Mouse (Mus musculus) liver, embryonic 14.5 days (tissue): ENCODE measurements around the gene Cit. TPM values are rescaled to one million over a fixed set of nuclear protein-coding genes. Genes with fewer than 3 reads are reported as not detected.
A peak's percentile ranks its signal among the peaks of the same experiment; 100 is the strongest.

Experiments used
- ATAC-seq: fragments of 200-750 bp; cut with Nextera tagmentation; 2 replicates; pipeline ENCODE4 v1.8.0; 2017; ENCODE audit warnings: moderate number of reproducible peaks, mild to moderate bottlenecking, moderate library complexity; ENCODE audit not compliant: insufficient read depth
- DNase-seq, 3 experiments: peaks; one replicate each; pipeline ENCODE4 v3.0.0-alpha.2; 2012 to 2013; ENCODE audit warnings: low read depth in 3 of 3, low spot score in 3 of 3
- H3K27ac ChIP-seq: fragments of 300-500 bp; sonication (generic); 2 replicates; pipeline ENCODE4 v1.5.1; 2014; ENCODE audit warnings: moderate library complexity, mild to moderate bottlenecking, control low read depth, inconsistent platforms
- H3K27me3 ChIP-seq: fragments of 300-500 bp; sonication (generic); 2 replicates; pipeline ENCODE4 v1.6.1; 2014; ENCODE audit warnings: mild to moderate bottlenecking, low read length, moderate library complexity; ENCODE audit not compliant: control insufficient read depth, insufficient read depth
- H3K36me3 ChIP-seq: fragments of 300-500 bp; sonication (generic); replicated peaks from 2 replicates; pipeline ENCODE4 v1.6.1; 2014; ENCODE audit warnings: low read depth; ENCODE audit not compliant: control insufficient read depth, insufficient read depth
- H3K4me1 ChIP-seq, 2 experiments: fragments of 200-500 bp in 1 of 2; fragments of 300-500 bp in 1 of 2; sonication (generic) in 1 of 2; replicated peaks; 2 replicates each; pipeline ENCODE4 v1.6.1; 2012 to 2014; ENCODE audit warnings: antibody characterized with exemption in 1 of 2, inconsistent platforms in 1 of 2, low read length in 1 of 2; ENCODE audit not compliant: control insufficient read depth in 2 of 2, insufficient read depth in 2 of 2
- H3K4me2 ChIP-seq: fragments of 300-500 bp; sonication (generic); 2 replicates; pipeline ENCODE4 v1.6.1; 2014; ENCODE audit warnings: low read depth, mild to moderate bottlenecking, control low read depth, moderate library complexity
- H3K4me3 ChIP-seq, 2 experiments: fragments of 200-500 bp in 1 of 2; fragments of 300-500 bp in 1 of 2; sonication (generic) in 1 of 2; 2 replicates each; pipeline ENCODE4 v1.5.1; 2012 to 2014; ENCODE audit warnings: low read depth in 2 of 2, low read length in 2 of 2, mild to moderate bottlenecking in 2 of 2, control low read depth in 1 of 2, inconsistent platforms in 1 of 2, moderate library complexity in 1 of 2; ENCODE audit not compliant: insufficient read depth in 1 of 2
- H3K9ac ChIP-seq: fragments of 300-500 bp; sonication (generic); replicated peaks from 2 replicates; pipeline ENCODE4 v1.6.1; 2014; ENCODE audit warnings: mild to moderate bottlenecking, control low read depth, moderate library complexity
- H3K9me3 ChIP-seq: fragments of 300-500 bp; sonication (generic); 2 replicates; pipeline ENCODE4 v1.6.1; 2016; ENCODE audit warnings: low read length, mixed read lengths; ENCODE audit not compliant: control insufficient read depth
- CTCF ChIP-seq: IDR thresholded peaks from 2 replicates; pipeline ENCODE4 v1.5.1; 2016; ENCODE audit warnings: antibody characterized with exemption, low read depth, control low read depth
- EP300 ChIP-seq: IDR thresholded peaks from 2 replicates; pipeline ENCODE4 v1.6.1; 2016; ENCODE audit warnings: antibody characterized with exemption, low read depth
- WGBS: fragments of 180-500 bp; shearing (Covaris S2); extraction: QIAGEN DNeasy Blood & Tissue Kit; methylation state at CpG from one replicate; pipeline ENCODE4 v1.1.7; 2014; ENCODE audit not compliant: insufficient replicate concordance; 5-methylcytosine and 5-hydroxymethylcytosine counted together
- polyA plus RNA-seq, 2 experiments: library from polyadenylated mRNA; depleted of rRNA in 1 of 2; stranded (reverse) in 1 of 2; unstranded in 1 of 2; fragments of >200 nt; fragmentation: Nextera tagmentation in 1 of 2; extraction: Ambion mirVana in 1 of 2; gene quantifications; 2 replicates each; pipeline versions ENCODE4 v1.2.1 to v1.2.3; 2012 to 2014

The Cit gene
- polyA plus RNA-seq, 2 experiments, result 21.1 to 24.5 TPM

- Histone ChIP-seq H3K9ac (peak overlapping the region; percentile 52), H3K27me3 (no peaks in the 10 kb centered on the region), H3K9me3 (no peaks in the 10 kb centered on the region), H3K36me3 (no peaks in the 10 kb centered on the region), H3K4me2 (peak overlapping the region; percentile 43), H3K4me3 (no peak overlapping the region), H3K27ac (peak overlapping the region; percentile 99), H3K4me1 (peaks cover 59% of the 10 kb centered on the region in 2 experiments)
- ATAC-seq (peak; percentile 27), DNase-seq (no peak)
- TF ChIP-seq CTCF, result no peak
- peak; percentile 75 for TF ChIP-seq EP300
- 7% methylated on average over 7 of the region's 7 CpGs for WGBS
These were observed 184.0 kb downstream of the Cit start for GRCm38 (mm10) chr5:116029071-116029470.

GRCm38 (mm10) chr5:116030566-116031189 is 185.6 kb downstream of the Cit start:
- Histone ChIP-seq H3K27me3 (no peaks in the 10 kb centered on the region), H3K4me2 (peak overlapping the region; percentile 34), H3K9ac (no peak overlapping the region), H3K36me3 (no peaks in the 10 kb centered on the region), H3K27ac (no peak overlapping the region), H3K9me3 (no peaks in the 10 kb centered on the region), H3K4me3 (no peak overlapping the region), H3K4me1 (peaks cover 48 to 51% of the 10 kb centered on the region in 2 experiments)
- TF ChIP-seq CTCF (no peak), EP300 (no peak)
- DNase-seq (no peak), ATAC-seq (no peak)
- WGBS, result 16% methylated on average over 19 of the region's 19 CpGs

- H3K4me2 ChIP-seq, result peak overlapping the region; percentile 34
- DNase-seq (peak; percentile 76 to 83 (median 78)), ATAC-seq (no peak)
- H3K4me1 ChIP-seq, result peaks cover 43 to 46% of the 10 kb centered on the region in 2 experiments
- H3K9me3 ChIP-seq, result no peaks in the 10 kb centered on the region
- no peak overlapping the region for H3K4me3 ChIP-seq
- H3K27me3 ChIP-seq, result no peaks in the 10 kb centered on the region
- H3K9ac ChIP-seq, result no peak overlapping the region
- TF ChIP-seq EP300 (no peak; the same call in 1 of the 2 replicates), CTCF (peak; percentile 95)
- no peaks in the 10 kb centered on the region for H3K36me3 ChIP-seq
- no peak overlapping the region for H3K27ac ChIP-seq
- WGBS, result 2% methylated on average over 14 of the region's 14 CpGs
These were observed 186.1 kb downstream of the Cit start for GRCm38 (mm10) chr5:116031190-116031577.

- H3K4me3 ChIP-seq, result no peak overlapping the region
- H3K27ac ChIP-seq, result no peak overlapping the region
- H3K27me3 ChIP-seq, result no peaks in the 10 kb centered on the region
- WGBS, result 74% methylated on average over 16 of the region's 16 CpGs
- no peaks in the 10 kb centered on the region for H3K36me3 ChIP-seq
- no peak overlapping the region for H3K4me2 ChIP-seq
- H3K9me3 ChIP-seq, result no peaks in the 10 kb centered on the region
- no peak for DNase-seq
- H3K4me1 ChIP-seq, result peaks cover under 1 to 3% of the 10 kb centered on the region in 2 experiments; a peak in 2 of 4 replicates
- no peak for TF ChIP-seq CTCF
- no peak for TF ChIP-seq EP300
- ATAC-seq, result no peak
- no peak overlapping the region for H3K9ac ChIP-seq
These were observed 191.4 kb downstream of the Cit start for GRCm38 (mm10) chr5:116036465-116036864.

- Histone ChIP-seq H3K27me3 (no peaks in the 10 kb centered on the region), H3K9ac (no peak overlapping the region), H3K4me2 (no peak overlapping the region), H3K36me3 (no peaks in the 10 kb centered on the region), H3K9me3 (no peaks in the 10 kb centered on the region), H3K4me3 (no peak overlapping the region), H3K27ac (no peak overlapping the region), H3K4me1 (no peaks in the 10 kb centered on the region)
- ATAC-seq (no peak), DNase-seq (no peak)
- TF ChIP-seq EP300 (no peak), CTCF (no peak)
- WGBS, result 37% methylated on average over 11 of the region's 12 CpGs
These were observed 192.7 kb downstream of the Cit start for GRCm38 (mm10) chr5:116037731-116038130.
